Mouse (Mus musculus): ENCODE results near the gene E330014E10Rik.
"Not testable (repeated sequence)": the region's sequence is repeated elsewhere in the genome, so short reads cannot be mapped to it uniquely, and the experiment has no call there.

Gene E330014E10Rik

GRCm38 (mm10) chr5:95775690-95776089 is at the start of gene E330014E10Rik:
E330014E10Rik (plus strand) TSS chr5:95775990.
- DNase-seq: not testable (repeated sequence)

- DNase-seq: not testable (repeated sequence)
These were observed 39.7 kb upstream of the E330014E10Rik start, which contains the start of gene Gm7978 for GRCm38 (mm10) chr5:95736073-95736472. Gm7978 (minus strand) TSS chr5:95736173.

GRCm38 (mm10) chr5:95741714-95742113 is 34.1 kb upstream of the E330014E10Rik start, which contains the start of gene Gm7982:
Gm7982 (plus strand) TSS chr5:95742014.
- DNase-seq: not testable (repeated sequence)

DNA sequence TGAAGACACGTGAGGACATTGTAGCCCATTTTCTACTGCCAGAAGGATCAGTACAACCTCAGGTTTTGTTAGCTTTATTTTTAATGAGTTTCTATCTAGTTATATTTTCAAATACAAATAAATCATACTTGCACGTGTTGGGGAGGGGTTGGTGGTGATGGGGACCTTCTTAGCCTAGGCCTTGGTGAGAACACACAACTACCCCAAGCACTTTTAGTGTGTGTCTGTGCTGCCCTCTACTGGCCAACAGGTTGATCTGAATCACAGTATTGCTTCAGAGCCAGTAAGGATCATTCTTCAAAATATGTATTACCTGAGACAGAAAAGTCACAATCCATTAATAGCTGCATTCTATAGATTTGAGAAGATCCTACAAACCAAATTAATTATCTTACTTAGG is 35.1 kb downstream of the E330014E10Rik start:
- DNase-seq: not testable (repeated sequence)

- no peak for DNase-seq
These were observed 60.8 kb downstream of the E330014E10Rik start for GRCm38 (mm10) chr5:95836580-95836979.

- DNase-seq: no peak
These were observed 78.2 kb downstream of the E330014E10Rik start for GRCm38 (mm10) chr5:95854030-95854429.
